Mouse (Mus musculus) midbrain, embryonic 14.5 days (tissue): ENCODE results near the gene Chrdl2. TPM values are rescaled to one million over a fixed set of nuclear protein-coding genes. Genes with fewer than 3 reads are reported as not detected.

Experiments used
- ATAC-seq: fragments of 200-750 bp; cut with Nextera tagmentation; 2 replicates; pipeline ENCODE4 v1.8.0; 2017; ENCODE audit warnings: moderate number of reproducible peaks, moderate library complexity; ENCODE audit not compliant: low FRiP score, low TSS enrichment
- DNase-seq: peaks from one replicate; pipeline ENCODE4 v3.0.0-alpha.2; 2015
- H3K27ac ChIP-seq: fragments of 300-500 bp; sonication (generic); replicated peaks from 2 replicates; pipeline ENCODE4 v1.5.1; 2014; ENCODE audit warnings: mild to moderate bottlenecking, low read depth, low read length, moderate library complexity
- H3K27me3 ChIP-seq: fragments of 300-500 bp; sonication (generic); 2 replicates; pipeline ENCODE4 v1.6.1; 2014; ENCODE audit warnings: low read length, control low read depth, mixed read lengths; ENCODE audit not compliant: control insufficient read depth, insufficient read depth
- H3K36me3 ChIP-seq: fragments of 300-500 bp; sonication (generic); 2 replicates; pipeline ENCODE4 v1.6.1; 2014; ENCODE audit warnings: low read length, control low read depth; ENCODE audit not compliant: control insufficient read depth, insufficient read depth
- H3K4me1 ChIP-seq: fragments of 300-500 bp; sonication (generic); 2 replicates; pipeline ENCODE4 v1.6.1; 2014; ENCODE audit warnings: mild to moderate bottlenecking, antibody characterized with exemption, low read length, control low read depth; ENCODE audit not compliant: control insufficient read depth, insufficient read depth
- H3K4me2 ChIP-seq: fragments of 300-500 bp; sonication (generic); 2 replicates; pipeline ENCODE4 v1.6.1; 2014; ENCODE audit warnings: mild to moderate bottlenecking, low read length, moderate library complexity
- H3K4me3 ChIP-seq: fragments of 300-500 bp; sonication (generic); replicated peaks from 2 replicates; pipeline ENCODE4 v1.5.1; 2014; ENCODE audit warnings: low read depth, low read length
- H3K9ac ChIP-seq: fragments of 300-500 bp; sonication (generic); replicated peaks from 2 replicates; pipeline ENCODE4 v1.6.1; 2014; ENCODE audit warnings: mild to moderate bottlenecking, low read length, moderate library complexity
- H3K9me3 ChIP-seq: fragments of 300-500 bp; sonication (generic); 2 replicates; pipeline ENCODE4 v1.6.1; 2016; ENCODE audit warnings: low read length, control low read depth, mixed read lengths; ENCODE audit not compliant: control insufficient read depth
- WGBS: fragments of 180-500 bp; shearing (Covaris S2); extraction: QIAGEN DNeasy Blood & Tissue Kit; methylation state at CpG from one replicate; pipeline ENCODE4 v1.1.7; 2014; 5-methylcytosine and 5-hydroxymethylcytosine counted together
- polyA plus RNA-seq: library from polyadenylated mRNA; unstranded; fragments of >200 nt; fragmentation: Nextera tagmentation; extraction: Ambion mirVana; gene quantifications from 2 replicates; pipeline ENCODE4 v1.2.1, GENCODE M21; 2014

Gene Chrdl2
- polyA plus RNA-seq, 1 experiment from 2014 or later = not detected

DNA sequence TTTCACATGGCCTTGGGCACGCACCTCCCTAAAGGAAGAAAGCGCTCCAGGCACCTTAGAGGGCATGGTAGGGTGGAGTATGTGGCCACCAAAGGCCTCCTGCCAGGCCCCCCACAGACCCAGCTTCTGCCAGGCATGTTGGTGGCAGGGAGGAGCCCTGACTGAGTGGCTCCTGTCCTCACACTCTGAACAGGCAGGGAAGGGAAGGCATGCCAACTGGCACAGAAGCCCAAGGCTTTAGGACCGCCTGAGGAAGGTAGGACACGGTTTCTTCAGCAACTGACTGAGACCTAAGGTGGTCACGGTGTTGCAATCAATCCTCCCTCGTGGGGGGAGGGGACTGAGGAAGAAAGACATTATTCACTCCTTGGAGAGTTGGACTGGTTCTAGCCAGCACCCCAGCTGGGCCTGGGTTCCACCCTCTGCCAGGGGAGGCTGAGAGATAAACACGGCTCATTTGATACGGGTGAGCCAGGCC lies 8.2 kb downstream of the Chrdl2 start:
- no peak for DNase-seq

DNA sequence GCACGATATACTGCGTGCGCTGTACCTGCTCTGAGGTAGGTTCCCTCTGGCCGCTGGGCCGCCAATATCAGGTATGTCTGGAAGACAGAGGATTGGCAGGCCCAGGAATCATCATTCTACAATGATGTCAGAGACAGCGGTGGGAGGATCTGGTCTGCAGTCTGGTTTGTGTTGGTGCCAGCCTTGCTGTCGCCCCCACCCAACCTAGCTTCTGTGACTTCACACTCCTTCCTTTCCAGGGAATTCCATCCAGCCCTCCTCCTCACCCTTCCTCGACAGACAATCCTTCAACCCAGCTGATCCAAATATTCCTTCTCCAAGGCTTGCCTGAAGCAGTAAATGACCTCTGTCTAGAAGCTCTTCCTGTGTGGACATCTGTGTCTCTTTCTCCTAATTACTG lies 11.1 kb downstream of the Chrdl2 start:
- Histone ChIP-seq H3K4me3 (no peak overlapping the region), H3K27me3 (no peaks in the 10 kb centered on the region), H3K4me2 (no peak overlapping the region), H3K9me3 (no peaks in the 10 kb centered on the region), H3K27ac (no peak overlapping the region), H3K36me3 (no peaks in the 10 kb centered on the region), H3K4me1 (no peaks in the 10 kb centered on the region), H3K9ac (no peak overlapping the region)
- ATAC-seq = no peak
- DNase-seq = no peak
- WGBS = 91% methylated on average over 8 of the region's 8 CpGs

More for the DNA sequence above, 8.2 kb downstream of the Chrdl2 start:
- no peaks in the 10 kb centered on the region for H3K27me3 ChIP-seq
- H3K27ac ChIP-seq = no peak overlapping the region
- H3K36me3 ChIP-seq = no peaks in the 10 kb centered on the region
- H3K9me3 ChIP-seq = no peaks in the 10 kb centered on the region
- no peak overlapping the region for H3K4me3 ChIP-seq
- no peak for ATAC-seq
- 67% methylated on average over 8 of the region's 8 CpGs for WGBS
- no peaks in the 10 kb centered on the region for H3K4me1 ChIP-seq
- H3K9ac ChIP-seq = no peak overlapping the region
- H3K4me2 ChIP-seq = no peak overlapping the region

DNA sequence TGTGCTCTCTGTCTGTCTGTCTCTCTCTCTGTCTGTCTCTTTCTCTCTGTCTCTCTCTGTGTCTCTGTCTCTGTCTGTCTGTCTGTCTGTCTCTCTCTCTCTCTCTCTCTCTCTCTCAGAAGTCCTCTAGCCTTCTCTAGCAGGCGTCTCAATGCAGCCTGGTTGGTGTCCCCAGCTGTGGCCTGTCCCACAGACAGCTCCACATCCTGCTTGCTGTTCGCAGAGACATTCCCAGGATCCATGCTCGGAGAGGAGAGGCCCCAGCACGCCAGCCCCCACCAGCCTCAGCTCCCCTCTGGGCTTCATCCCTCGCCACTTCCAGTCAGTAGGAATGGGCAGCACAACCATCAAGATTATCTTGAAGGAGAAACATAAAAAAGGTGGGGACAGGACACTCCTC lies 21.4 kb downstream of the Chrdl2 start:
- ATAC-seq = no peak
- no peaks in the 10 kb centered on the region for H3K36me3 ChIP-seq
- H3K27ac ChIP-seq = no peak overlapping the region
- H3K4me1 ChIP-seq = no peaks in the 10 kb centered on the region
- WGBS = 69% methylated on average over 5 of the region's 5 CpGs
- H3K9ac ChIP-seq = no peak overlapping the region
- H3K4me3 ChIP-seq = no peak overlapping the region
- no peaks in the 10 kb centered on the region for H3K9me3 ChIP-seq
- no peak for DNase-seq
- H3K4me2 ChIP-seq = no peak overlapping the region
- H3K27me3 ChIP-seq = no peaks in the 10 kb centered on the region

DNA sequence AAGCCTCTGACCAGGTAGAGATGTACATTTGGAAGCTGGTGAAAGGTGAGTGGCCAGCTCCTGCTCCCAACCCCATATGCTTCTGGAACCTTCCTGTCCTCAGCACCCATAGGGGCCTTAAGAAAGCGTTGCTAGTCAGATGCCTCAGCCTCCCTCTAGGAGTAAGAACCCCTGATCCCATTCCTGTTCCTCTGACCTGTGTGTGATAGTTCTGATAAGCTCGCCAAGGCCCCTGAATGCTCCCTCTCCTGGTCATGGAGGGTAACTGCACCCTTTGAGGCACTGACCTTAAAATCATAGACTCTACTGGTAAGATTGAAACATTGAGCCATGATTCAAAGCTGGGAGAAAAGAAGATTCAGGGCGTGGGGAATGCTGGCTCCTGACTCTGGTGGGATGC lies 23.3 kb downstream of the Chrdl2 start:
- ATAC-seq = no peak
- 42% methylated on average over 3 of the region's 3 CpGs for WGBS

DNA sequence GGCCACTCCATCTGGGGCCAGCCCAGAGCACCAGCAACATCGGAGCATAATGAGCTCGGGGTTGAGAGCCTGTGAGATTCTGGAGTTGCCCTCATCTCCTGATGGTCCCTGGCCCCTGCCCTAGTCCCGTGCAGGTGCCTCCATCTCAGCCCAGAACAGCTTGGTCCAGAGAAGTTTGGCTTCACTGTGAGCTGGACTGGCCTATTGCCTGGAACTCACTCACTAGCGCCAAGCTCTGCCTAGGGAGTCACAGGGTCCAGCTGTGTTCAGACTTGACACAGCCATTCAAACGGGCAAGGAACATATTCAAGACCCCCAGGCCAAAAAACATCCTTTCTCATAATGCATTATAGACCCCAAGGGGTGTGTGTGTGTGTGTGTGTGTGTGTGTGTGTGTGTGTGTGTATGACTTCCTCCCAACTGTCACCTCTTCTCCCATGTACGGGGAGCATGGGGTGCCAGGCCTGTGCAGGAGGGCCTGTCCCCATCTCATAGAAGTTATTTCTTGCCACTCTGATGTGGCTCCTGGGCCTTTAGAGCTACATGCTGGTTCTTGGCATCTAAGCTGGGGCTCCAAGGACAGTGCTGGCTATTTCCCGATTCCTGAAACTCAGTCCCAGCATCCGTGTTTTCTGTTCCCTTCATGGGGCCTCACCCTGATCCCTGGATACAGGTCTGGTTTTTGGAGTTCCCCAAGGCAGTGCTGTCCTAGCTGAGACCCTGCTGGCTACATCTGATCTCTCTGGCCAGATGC lies 25.2 kb downstream of the Chrdl2 start:
- no peaks in the 10 kb centered on the region for H3K36me3 ChIP-seq
- no peaks in the 10 kb centered on the region for H3K9me3 ChIP-seq
- 86% methylated on average over 8 of the region's 8 CpGs for WGBS
- H3K27me3 ChIP-seq = no peaks in the 10 kb centered on the region
- H3K9ac ChIP-seq = no peak overlapping the region
- H3K4me2 ChIP-seq = no peak overlapping the region
- no peak for ATAC-seq
- no peak for DNase-seq
- no peaks in the 10 kb centered on the region for H3K4me1 ChIP-seq
- no peak overlapping the region for H3K27ac ChIP-seq
- no peak overlapping the region for H3K4me3 ChIP-seq

More for the DNA sequence above, 23.3 kb downstream of the Chrdl2 start:
- Histone ChIP-seq H3K27me3 (no peaks in the 10 kb centered on the region), H3K9ac (no peak overlapping the region), H3K36me3 (no peaks in the 10 kb centered on the region), H3K9me3 (no peaks in the 10 kb centered on the region), H3K27ac (no peak overlapping the region), H3K4me2 (no peak overlapping the region), H3K4me1 (no peaks in the 10 kb centered on the region), H3K4me3 (no peak overlapping the region)
- DNase-seq = peak; percentile 32

DNA sequence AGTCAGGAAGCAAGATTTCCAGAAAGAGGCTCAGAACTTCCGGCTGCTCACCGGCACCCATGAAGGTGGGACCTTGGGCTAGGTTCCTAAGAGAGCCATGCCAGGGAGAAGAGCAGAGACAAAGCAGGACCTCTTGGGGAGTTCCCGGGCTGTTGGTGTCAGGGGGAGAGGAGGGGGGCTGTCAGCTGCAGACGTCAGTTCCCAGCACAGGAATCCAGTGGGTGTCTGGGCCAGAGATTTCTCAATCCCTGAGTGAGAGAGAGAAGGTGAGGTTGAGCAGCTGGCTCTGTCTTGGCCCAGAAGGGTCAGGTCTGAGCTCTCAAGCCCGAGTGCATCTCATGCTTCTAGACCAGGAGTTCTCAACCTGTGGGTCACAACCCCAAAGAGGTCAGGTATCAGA lies 27.7 kb downstream of the Chrdl2 start:
- H3K27ac ChIP-seq = no peak overlapping the region
- 66% methylated on average over 5 of the region's 5 CpGs for WGBS
- DNase-seq = no peak

DNA sequence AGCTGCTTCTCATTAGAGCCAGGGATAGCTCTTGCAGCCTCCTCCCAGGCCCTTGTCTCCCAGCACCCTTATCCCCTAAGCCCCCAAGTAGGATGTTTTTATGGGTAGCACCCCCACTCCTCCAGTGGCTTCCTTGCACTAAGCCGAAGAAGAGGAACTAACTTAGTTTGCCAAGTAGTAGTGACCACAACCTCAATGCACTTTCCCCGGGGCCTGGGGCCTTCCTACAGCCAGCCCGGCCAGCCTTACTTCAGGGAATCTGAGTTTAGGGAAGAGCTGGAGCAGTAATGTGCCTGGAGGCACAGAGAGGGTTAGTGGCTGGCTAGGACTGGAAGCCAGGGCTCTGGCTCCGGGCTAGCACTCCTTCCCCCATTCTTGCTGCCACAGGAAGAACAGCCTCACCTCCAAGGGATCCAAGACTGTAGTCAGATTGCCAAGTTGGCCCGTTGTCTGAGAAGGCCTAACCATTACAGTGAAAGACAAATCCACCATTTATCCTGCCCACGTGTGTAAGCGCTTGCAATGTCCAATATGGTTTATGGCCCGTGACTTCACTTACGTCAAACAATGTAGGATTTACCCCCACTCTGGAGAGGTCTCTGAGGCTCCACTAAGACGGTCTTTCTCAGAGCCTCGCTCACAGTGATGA lies 29.0 kb downstream of the Chrdl2 start:
- DNase-seq = no peak
- no peak overlapping the region for H3K9ac ChIP-seq
- H3K27ac ChIP-seq = no peak overlapping the region
- no peaks in the 10 kb centered on the region for H3K36me3 ChIP-seq
- no peaks in the 10 kb centered on the region for H3K4me1 ChIP-seq
- no peak for ATAC-seq
- no peak overlapping the region for H3K4me3 ChIP-seq
- H3K4me2 ChIP-seq = no peak overlapping the region
- 88% methylated on average over 11 of the region's 11 CpGs for WGBS
- no peaks in the 10 kb centered on the region for H3K27me3 ChIP-seq
- H3K9me3 ChIP-seq = no peaks in the 10 kb centered on the region

More for the DNA sequence above, 27.7 kb downstream of the Chrdl2 start:
- Histone ChIP-seq H3K4me3 (no peak overlapping the region), H3K9ac (no peak overlapping the region), H3K9me3 (no peaks in the 10 kb centered on the region), H3K4me1 (no peaks in the 10 kb centered on the region), H3K36me3 (no peaks in the 10 kb centered on the region), H3K27me3 (no peaks in the 10 kb centered on the region), H3K4me2 (no peak overlapping the region)
- ATAC-seq = no peak

DNA sequence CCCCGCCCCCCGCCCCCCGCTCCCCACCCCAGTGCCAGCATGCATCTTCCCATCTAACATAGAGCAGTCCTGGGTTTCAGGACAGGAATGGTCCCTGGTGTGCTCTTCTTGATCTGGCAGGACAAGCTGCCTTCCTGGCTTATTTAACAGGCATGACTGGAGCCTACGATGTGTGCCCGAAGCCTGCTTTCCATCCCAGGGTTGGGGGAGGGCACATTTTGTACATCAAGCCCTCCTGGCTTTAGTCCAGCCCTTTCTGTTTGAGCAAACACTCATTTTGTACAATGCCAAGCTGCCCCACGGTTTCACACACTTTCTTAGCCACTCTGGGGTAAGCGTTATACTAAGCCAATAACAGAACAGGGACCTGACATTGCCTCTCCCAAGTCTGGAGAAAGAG lies 30.1 kb downstream of the Chrdl2 start:
- H3K9me3 ChIP-seq = no peaks in the 10 kb centered on the region
- no peak overlapping the region for H3K27ac ChIP-seq
- H3K4me2 ChIP-seq = no peak overlapping the region
- ATAC-seq (no peak), DNase-seq (peak; percentile 19)
- no peaks in the 10 kb centered on the region for H3K4me1 ChIP-seq
- H3K36me3 ChIP-seq = no peaks in the 10 kb centered on the region
- no peaks in the 10 kb centered on the region for H3K27me3 ChIP-seq
- no peak overlapping the region for H3K4me3 ChIP-seq
- WGBS = 71% methylated on average over 7 of the region's 7 CpGs
- H3K9ac ChIP-seq = no peak overlapping the region

DNA sequence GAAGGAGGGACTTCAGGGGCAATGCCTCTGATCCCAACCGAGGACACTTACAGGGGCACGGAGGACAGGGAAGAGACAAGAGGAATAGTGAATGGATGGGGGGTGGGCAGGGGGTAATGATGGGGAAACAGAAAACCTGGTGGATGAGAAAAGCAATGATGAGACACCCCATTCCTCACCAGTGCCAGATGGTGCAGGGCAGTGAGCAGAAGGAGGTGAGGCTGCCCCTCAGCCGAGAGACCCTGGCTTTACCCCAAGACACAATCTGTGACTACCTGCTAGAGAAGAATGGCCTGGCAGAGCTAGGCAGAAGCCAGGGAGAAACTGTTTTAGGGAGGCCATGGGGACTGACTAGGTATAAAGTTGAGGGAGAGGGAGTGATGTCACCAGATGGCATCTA lies 30.5 kb downstream of the Chrdl2 start:
- WGBS = 75% methylated on average over 3 of the region's 3 CpGs
- Histone ChIP-seq H3K36me3 (no peaks in the 10 kb centered on the region), H3K4me3 (no peak overlapping the region), H3K4me1 (no peaks in the 10 kb centered on the region), H3K9me3 (no peaks in the 10 kb centered on the region), H3K9ac (no peak overlapping the region), H3K27me3 (no peaks in the 10 kb centered on the region), H3K27ac (no peak overlapping the region), H3K4me2 (no peak overlapping the region)
- ATAC-seq = no peak
- no peak for DNase-seq
